Mouse (Mus musculus): Measurements from ENCODE around the gene Cp.
"Not testable (repeated sequence)": the region's sequence is repeated elsewhere in the genome, so short reads cannot be mapped to it uniquely, and the experiment has no call there.

The Cp gene

DNA sequence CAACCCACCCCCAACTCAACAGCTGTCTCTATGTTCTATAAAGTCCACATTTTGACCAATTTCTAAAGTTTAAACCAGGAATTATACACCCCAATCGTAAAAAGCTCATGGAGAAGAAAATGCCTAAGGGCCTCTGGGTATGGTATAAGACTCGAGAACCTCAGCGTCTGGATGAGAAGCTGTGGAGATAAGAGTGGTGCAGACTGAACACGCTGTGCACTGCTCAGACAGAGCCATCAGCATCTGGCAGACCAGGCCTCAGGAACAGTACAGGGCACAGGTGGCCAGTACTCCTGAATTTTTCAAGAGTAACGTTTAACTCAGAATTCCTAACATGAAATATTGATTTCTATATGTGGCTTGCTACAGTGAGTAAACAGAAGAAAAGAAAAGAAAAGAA, 50.9 kb downstream of the Cp start:
- DNase-seq, result no peak

GRCm38 (mm10) chr3:20010464-20010863, 53.6 kb downstream of the Cp start:
- no peak for DNase-seq

- DNase-seq, result not testable (repeated sequence)
Measured at GRCm38 (mm10) chr3:20010905-20011304, 54.1 kb downstream of the Cp start.

DNA sequence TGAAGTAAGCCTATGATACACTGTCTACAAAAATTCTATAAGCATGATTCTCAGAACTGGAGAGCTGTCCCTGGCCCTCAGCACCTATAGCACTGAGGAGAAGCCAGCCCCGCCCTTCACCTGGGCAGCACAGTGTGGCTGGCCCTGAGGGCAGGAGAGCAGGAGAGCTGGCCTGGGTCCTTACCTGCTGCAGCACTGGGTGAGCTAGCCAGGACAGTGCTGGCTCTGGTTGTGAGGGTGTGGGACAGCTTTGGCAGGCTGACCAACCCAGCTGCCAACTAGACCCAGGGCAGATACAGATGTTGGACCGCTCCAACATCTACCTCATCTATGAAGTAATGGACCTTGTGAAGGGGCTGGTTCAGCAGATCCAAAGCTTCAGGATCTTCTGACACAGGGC, 57.6 kb downstream of the Cp start:
- DNase-seq, result no peak

- DNase-seq, result no peak
Measured at GRCm38 (mm10) chr3:20018076-20018475, 61.2 kb downstream of the Cp start.

GRCm38 (mm10) chr3:20023832-20024231, 67.0 kb downstream of the Cp start:
- DNase-seq, result no peak

- DNase-seq, result no peak
Measured at GRCm38 (mm10) chr3:20026481-20026880, 69.6 kb downstream of the Cp start.

DNA sequence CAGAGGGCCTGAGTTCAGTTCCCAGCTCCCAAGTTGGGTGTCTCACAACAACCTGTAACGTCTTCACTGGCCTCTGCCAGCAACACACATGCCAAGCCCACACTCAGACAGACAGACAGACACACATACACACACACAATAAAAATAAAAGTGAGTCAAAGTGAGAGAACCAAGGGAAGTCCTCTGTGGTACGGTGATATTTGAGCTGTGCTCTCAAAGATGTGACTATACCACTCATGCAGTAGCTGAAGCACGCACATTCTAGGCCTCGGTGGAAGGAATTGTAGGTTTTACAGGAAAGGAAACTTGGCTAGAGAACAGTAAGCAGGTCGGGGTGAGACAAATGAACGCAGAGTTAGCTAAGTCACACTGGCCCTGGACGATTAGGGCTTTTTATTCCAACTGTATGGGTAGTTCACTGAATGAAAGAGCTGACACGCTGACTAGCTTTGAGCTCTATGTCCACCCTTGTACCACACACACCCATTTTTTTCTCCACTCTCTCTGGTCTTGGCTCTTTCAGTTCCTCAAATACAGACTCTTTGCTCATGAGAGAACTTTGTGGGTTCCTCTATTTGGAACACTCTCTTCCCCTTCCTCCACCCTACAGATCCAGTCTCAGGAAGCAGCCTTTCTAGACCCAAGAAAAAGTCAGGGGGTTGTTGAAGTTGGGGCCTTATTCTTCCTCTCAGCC, 70.3 kb downstream of the Cp start:
- DNase-seq, result no peak

DNA sequence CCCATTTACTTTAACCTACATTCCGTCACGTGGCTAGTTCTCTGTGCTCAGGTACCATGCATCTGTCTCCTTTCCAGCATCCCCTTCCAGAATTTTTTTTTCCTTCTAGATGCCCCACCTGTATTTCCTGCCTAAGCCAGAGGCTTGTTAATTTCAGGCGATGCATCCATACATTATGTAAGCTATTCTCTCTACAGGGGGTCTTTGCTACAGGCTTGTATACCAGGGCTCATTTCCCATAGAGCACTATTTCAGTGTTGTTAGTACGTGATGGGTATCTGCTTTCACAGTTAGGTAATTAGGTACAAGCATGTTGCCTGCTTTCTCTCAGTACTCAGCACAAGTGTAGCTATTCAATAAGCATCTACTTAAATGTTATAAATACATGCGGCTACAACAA, 70.9 kb downstream of the Cp start:
- no peak for DNase-seq

- no peak for DNase-seq
Measured at GRCm38 (mm10) chr3:20028640-20029039, 71.8 kb downstream of the Cp start.

DNA sequence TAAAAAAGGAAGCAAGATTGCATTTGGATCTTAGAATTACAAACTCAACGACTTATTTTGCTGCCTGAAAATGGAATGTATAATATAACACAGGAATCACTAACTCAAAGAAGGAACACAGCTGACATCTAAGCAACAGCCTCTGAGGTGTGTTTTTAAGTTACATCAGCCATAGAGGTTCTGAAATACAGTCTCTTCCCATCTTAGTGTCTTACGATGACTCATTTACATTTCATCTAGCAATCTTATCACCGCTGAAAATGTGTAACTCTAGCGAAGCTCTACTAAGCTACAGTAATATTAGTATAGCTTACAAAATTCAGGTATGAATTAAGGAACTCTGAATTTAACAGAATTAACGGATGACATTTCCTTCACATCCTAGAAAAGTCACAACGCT, 74.0 kb downstream of the Cp start:
- no peak for DNase-seq

DNA sequence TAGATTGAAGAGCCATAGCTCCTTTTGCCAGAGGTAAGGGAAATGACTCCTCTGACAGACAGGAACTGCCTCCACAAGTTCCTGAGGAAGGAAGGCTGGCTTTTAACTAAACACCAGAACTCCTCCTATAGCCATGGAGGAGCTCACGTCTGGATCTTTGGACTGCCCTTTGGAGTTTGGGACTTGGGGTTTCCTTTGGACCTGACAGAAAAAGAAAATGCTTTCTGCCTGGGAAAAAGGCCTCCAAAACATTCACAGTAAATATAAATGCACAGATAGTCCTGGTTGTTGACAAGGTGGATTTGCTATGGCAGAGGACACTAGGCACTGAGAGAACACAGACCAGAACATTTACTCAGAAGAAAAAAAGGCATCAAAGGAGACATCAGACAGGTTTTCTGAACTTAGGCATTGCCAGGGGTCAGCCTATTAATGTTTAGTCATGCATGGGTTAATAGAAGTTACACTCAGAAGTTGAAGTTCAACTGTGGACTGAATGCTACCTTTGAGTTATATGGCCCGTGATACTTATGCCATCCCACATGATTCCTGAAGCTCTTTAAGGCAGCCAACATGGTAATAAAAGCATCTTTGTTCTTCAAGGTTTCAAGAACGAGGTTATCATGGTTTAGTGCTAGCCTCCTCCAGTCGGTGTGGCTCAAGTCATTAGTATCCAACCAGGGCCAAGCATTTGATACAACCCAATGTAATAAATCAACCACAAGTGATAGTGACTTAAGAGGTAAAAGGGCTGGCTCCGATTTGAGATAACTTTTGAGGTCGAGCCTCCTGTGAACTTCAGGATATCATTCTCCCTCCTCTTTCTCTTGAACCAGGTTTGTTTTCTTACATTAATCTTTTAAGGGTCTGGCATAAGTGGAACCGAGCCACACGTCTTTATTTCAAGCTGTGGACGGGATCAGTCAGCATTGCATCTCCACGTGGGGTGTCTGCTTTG, 77.2 kb downstream of the Cp start:
- peak; percentile 33 for DNase-seq

DNA sequence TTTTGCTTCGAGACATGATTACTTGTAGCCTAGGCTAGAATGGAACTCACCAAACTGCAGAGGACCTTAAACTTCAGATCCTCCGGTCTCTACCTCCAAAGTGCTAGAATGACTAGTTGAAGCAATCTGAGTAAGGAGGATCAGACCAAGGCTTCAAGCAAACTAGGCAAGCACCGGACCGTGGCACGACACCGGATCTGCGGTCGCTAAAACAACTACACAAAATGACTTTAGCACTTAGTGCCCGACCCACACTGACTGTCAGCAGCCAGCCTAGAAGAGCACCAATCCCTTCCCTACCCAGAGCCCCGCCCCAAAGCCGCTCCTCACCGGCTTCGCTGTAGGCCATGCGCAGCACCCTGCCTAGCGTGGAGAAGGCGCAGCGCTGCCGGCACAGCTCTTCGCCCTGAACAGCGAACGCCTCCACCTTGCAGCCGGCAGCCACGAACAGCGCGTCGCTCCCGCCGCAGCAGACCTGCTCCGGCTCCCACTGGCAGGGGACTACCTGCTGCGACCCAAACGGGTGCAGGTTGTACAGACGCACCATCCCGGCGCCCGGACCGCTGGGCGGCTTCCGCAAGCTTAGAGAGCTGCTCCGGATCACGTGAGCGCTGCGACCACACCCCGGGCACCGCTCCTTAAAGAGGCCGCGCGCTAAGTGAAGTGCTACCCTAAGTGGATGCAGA, 78.0 kb downstream of the Cp start, which contains the start of gene Hps3:
Gene Hps3 (minus strand): TSS at position 597 of the 686 bp plus-strand sequence.
- DNase-seq, result peak; percentile 91

DNA sequence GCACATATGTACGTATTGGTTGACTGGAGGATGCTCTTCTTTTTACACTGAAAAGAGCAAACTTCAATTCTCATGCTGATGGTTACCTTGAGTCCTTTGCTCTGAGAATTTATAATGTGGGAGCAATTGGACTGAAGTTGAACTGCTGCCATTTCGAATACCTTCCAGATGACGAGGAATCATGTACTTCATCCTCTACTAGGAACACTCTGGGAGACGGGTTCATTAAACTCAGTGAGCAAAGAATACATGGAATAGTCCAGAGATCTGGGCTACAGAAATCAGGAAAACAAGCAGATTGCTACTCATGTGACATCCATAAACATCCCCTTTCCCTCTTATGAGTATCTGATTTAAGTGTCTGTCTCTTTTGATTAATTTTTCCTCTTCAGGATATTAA, 79.2 kb downstream of the Cp start:
- DNase-seq, result no peak

DNA sequence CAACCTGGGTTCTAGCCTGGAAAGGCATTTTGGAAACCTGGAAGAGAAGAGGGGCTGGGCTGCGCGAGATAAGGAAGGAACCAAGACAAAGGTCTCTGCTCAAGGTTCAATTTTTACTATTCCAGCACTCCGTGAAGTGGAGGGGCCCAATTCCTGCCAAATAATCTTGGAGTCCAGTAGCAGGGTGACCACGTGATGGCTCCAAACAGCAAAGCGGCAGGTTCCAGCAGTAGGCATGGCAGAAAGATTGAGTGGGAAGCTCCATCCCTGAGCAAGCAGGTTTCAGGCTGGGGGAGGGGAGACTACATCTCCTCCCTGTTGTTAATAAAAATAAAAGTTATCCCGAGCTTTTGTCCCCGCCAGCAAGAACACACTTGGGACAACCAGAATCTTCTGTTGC, 84.6 kb downstream of the Cp start:
- not testable (repeated sequence) for DNase-seq

DNA sequence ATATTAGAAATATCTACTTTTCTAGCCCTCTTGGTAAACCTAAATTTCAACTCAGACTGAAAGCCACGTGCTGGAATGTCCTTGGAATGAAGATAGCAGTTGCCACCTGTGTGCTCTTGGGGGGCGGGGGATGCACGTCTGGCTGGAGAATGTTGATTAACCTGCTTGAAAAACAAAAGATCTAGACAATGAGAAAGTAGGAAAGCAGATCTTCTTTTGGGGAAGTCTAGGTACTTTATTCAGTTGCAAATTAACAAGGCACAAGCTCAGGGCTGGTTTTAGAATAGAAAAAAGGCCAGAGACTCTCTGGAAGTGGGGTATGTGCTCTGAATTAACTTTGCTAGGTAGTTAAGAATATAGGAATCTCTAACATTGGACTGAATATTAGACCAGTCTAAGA, 87.9 kb downstream of the Cp start:
- not testable (repeated sequence) for DNase-seq

DNA sequence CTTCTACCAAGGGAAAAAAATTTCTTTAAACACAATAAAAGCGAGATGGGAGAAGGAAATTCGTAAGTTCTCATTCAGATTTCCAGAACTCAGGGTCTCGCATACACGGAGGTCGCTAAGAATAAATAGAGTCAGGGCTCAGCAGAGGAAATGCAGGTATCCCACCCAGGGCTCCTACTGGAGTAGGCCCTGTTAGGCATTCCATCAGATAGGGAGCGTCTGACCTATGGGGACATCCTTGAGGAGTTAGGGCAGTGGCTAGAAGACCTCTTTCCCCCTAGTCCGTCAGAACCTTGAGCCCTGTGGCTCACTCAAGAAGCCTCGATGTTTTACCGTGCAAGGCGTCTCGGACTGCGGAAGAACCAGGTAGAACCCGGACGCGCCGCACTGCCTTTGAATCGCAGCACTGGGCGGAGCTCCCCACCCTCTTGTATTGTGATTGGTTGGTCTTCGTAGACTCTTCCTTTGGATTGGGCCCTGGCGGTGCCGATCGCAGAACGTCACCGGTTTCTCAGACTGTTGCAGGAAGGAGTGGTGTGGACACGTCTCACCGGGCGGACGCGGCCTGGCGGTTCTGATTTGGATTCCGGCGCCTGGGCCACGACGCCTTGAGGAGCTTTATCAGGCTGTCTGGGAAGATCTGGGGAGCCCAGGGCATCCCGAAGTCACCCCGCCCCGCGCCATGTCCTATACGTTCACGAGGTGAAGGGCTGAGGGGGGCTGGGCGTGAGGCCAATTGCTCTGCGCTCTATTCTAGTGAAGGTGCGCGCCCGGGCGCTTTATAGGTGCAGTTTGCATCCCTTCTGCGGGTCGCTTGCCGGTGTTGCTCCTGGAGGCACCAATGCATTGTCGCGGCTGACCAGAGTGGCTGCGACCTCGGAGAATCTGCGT, 100.7 kb downstream of the Cp start, which contains the start of gene Hltf:
Gene Hltf (plus strand): TSS at position 506 of the 891 bp plus-strand sequence.
- DNase-seq, result peak; percentile 96

GRCm38 (mm10) chr3:20058197-20058541, 101.3 kb downstream of the Cp start:
- DNase-seq, result no peak
